Mouse (Mus musculus) stomach, embryonic 15.5 days (tissue): Measurements from ENCODE around the gene Kri1. TPM values are rescaled to one million over a fixed set of nuclear protein-coding genes. Genes with fewer than 3 reads are reported as not detected.
"Not testable (repeated sequence)": the region's sequence is repeated elsewhere in the genome, so short reads cannot be mapped to it uniquely, and the experiment has no call there.

Experiments used
- ATAC-seq: fragments of 200-750 bp; cut with Nextera tagmentation; 2 replicates; pipeline ENCODE4 v1.8.0; 2017; ENCODE audit warnings: low read depth, moderate number of reproducible peaks, moderate TSS enrichment; ENCODE audit not compliant: insufficient read depth, low FRiP score
- H3K27ac ChIP-seq: fragments of 300-500 bp; sonication (generic); 2 replicates; pipeline ENCODE4 v1.5.1; 2015; ENCODE audit warnings: mild to moderate bottlenecking, inconsistent platforms
- H3K27me3 ChIP-seq: fragments of 300-500 bp; sonication (generic); replicated peaks from 2 replicates; pipeline ENCODE4 v1.6.1; 2015; ENCODE audit warnings: inconsistent platforms
- H3K36me3 ChIP-seq: fragments of 300-500 bp; sonication (generic); 2 replicates; pipeline ENCODE4 v1.6.1; 2015; ENCODE audit warnings: inconsistent platforms
- H3K4me1 ChIP-seq: fragments of 300-500 bp; sonication (generic); 2 replicates; pipeline ENCODE4 v1.6.1; 2015; ENCODE audit warnings: inconsistent platforms
- H3K4me2 ChIP-seq: fragments of 300-500 bp; sonication (generic); 2 replicates; pipeline ENCODE4 v1.6.1; 2015; ENCODE audit warnings: mild to moderate bottlenecking, inconsistent platforms
- H3K4me3 ChIP-seq: fragments of 300-500 bp; sonication (generic); replicated peaks from 2 replicates; pipeline ENCODE4 v1.5.1; 2015; ENCODE audit warnings: inconsistent platforms
- H3K9ac ChIP-seq: fragments of 300-500 bp; sonication (generic); 2 replicates; pipeline ENCODE4 v1.6.1; 2015; ENCODE audit warnings: inconsistent platforms
- H3K9me3 ChIP-seq: fragments of 300-500 bp; sonication (generic); 2 replicates; pipeline ENCODE4 v1.6.1; 2016; ENCODE audit warnings: inconsistent platforms
- WGBS: fragments of 180-500 bp; shearing (Covaris S2); methylation state at CpG from one replicate; pipeline ENCODE4 v1.1.7; 2015; 5-methylcytosine and 5-hydroxymethylcytosine counted together
- polyA plus RNA-seq: library from polyadenylated mRNA; unstranded; fragments of >200 nt; fragmentation: Nextera tagmentation; extraction: Ambion mirVana; gene quantifications from 2 replicates; pipeline ENCODE4 v1.2.1, GENCODE M21; 2015

Kri1 gene
- polyA plus RNA-seq, 1 experiment from 2014 or later, result 14.5 TPM

DNA sequence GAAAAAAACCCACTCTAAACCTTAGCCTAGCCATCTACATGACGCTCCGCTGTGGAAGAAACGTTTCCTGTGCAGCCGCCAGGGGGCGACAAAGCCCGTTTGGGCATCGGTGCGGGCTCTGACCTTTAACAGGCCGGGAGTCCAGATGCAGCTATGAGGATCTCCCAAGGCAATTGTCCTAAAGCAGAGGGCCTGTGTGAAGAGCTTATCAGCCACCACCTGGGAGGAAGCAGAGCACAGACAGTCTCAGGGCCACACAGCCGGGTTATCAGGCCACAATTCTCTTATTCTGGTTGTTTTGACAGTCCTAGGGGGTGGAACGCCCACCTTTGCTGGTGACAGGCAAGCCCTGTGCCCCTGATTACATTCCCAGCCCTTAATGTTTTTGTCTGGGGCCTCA, 25.6 kb upstream of the Kri1 start:
- H3K27ac ChIP-seq, result no peak overlapping the region
- peak; percentile 68; the same call in 1 of the 2 replicates for ATAC-seq
- no peaks in the 10 kb centered on the region for H3K36me3 ChIP-seq

DNA sequence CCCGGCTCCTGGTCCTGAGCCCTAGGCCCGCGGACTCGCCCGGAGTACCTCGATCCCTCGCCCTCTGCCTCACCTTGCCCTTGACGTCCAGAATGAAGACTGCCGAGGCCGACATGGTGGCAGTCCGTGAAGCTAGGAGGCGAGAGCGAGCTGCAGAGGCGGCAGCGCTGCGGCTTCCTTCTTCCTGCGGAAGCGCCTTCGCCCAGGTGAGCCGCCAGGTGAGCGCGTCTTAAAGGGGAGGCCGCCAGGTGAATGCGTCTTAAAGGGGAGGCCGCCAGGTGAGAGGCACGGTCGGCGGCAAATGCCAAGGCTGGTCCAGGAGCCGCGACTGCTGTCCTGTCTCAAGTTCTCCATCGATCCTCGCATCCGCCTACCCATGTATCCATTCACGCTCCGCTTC, 24.4 kb upstream of the Kri1 start, which contains the start of gene Ap1m2:
Gene Ap1m2, minus strand, starts transcription at position 204 of the 400 bp plus-strand sequence.
- H3K9me3 ChIP-seq, result no peaks in the 10 kb centered on the region
- H3K4me2 ChIP-seq, result peak within 1 kb of the TSS; percentile 45
- H3K4me1 ChIP-seq, result peaks cover 2% of the 10 kb centered on the region; the same call in 1 of the 2 replicates
- H3K4me3 ChIP-seq, result peak within 1 kb of the TSS; percentile 50
- 0 out of 2 replicates have a peak within 1 kb of the TSS, but pooled peaks have one; percentile 35 for H3K27ac ChIP-seq
- H3K36me3 ChIP-seq, result no peaks in the 10 kb centered on the region
- peak within 1 kb of the TSS; percentile 30; the same call in 1 of the 2 replicates for H3K9ac ChIP-seq
- 8% methylated on average over 35 of the region's 35 CpGs for WGBS
- peak; percentile 53; the same call in 1 of the 2 replicates for ATAC-seq
- peaks cover 12% of the 10 kb centered on the region for H3K27me3 ChIP-seq

More for the DNA sequence above, 25.6 kb upstream of the Kri1 start:
- 8% methylated on average over 11 of the region's 11 CpGs for WGBS
- Histone ChIP-seq H3K4me1 (peaks cover 2% of the 10 kb centered on the region; the same call in 1 of the 2 replicates), H3K27me3 (peaks cover 12% of the 10 kb centered on the region), H3K9me3 (no peaks in the 10 kb centered on the region), H3K4me3 (no peak overlapping the region), H3K4me2 (no peak overlapping the region), H3K9ac (no peak overlapping the region)

DNA sequence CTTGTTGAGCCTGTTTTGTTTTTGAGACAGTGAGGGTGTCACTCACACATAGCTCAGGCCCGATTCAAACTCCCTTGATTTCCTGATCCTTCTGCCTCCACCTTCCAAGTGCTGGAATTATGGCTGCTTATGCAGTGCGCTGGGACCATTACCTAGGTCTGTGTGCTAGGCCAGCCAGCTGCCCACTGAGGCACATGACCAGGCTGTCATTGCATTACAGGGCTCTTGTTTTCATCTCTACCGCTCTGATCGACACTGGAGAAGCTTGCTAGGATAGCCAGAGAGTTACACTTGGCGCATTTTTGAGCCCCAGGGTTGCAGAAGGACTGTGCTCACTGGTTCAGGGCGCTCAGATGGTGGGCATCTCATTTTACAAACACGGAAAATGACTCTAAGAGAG, 23.9 kb upstream of the Kri1 start:
- 0 out of 2 replicates have a peak overlapping the region, but pooled peaks have one; percentile 35 for H3K27ac ChIP-seq

DNA sequence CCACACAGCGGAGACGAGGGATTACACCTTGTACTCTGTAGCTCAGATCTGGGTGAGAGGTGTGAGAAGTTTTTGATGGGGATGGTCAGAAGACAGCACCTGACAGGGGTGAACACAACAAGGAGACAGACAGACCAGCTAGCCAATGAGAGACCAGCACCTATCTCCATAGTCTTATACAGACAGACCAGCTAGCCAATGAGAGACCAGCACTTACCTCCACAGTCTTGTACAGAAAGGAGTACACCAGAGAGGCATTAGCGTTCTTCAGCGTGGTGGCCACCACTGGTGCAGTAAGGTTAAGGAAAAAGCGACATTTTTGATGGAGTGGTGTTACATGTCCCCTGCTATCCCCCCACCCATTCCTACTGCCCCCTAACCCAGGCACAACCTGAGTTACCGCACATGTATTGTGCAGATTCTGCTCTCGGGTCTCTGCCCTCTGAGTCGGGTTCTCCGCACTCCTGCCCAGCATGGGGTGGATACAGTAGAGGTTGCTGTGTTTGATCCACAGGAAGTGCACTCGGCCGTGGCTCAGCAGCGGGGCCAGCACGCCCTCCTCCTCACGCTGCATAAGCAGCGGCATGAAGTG, 21.5 kb upstream of the Kri1 start:
- H3K4me2 ChIP-seq, result no peak overlapping the region
- H3K9me3 ChIP-seq, result no peaks in the 10 kb centered on the region
- 65% methylated on average over 15 of the region's 15 CpGs for WGBS
- no peaks in the 10 kb centered on the region for H3K36me3 ChIP-seq
- peaks cover 2% of the 10 kb centered on the region; the same call in 1 of the 2 replicates for H3K4me1 ChIP-seq
- ATAC-seq, result no peak
- no peak overlapping the region for H3K4me3 ChIP-seq
- peaks cover 12% of the 10 kb centered on the region for H3K27me3 ChIP-seq
- no peak overlapping the region for H3K9ac ChIP-seq
- no peak overlapping the region for H3K27ac ChIP-seq

More for the DNA sequence above, 23.9 kb upstream of the Kri1 start:
- Histone ChIP-seq H3K4me2 (peak overlapping the region; percentile 45), H3K9me3 (no peaks in the 10 kb centered on the region), H3K36me3 (no peaks in the 10 kb centered on the region), H3K4me3 (peak overlapping the region; percentile 50), H3K27me3 (peaks cover 12% of the 10 kb centered on the region), H3K9ac (peak overlapping the region; percentile 30; the same call in 1 of the 2 replicates), H3K4me1 (peaks cover 2% of the 10 kb centered on the region; the same call in 1 of the 2 replicates)
- WGBS, result 24% methylated on average over 7 of the region's 7 CpGs
- ATAC-seq, result no peak

DNA sequence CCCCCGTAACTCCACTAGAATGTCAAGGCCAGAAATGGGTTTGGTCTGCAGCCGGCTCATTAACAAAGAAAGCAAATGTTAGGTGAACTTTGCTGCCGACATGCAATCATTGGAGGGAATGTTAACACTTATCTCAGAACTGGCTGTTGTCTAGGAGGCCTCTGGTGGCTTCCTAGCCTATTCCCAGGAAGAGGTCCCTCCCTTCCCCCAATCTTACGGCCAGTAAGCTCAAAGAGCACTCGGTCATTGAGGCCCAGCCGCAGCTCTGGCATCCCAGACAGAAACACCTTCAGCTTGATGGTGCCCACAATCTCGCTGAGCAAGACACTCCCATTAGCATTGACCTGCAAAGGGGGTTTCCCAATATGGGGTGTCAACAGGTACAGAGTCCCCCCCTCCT, 17.3 kb upstream of the Kri1 start:
- H3K27ac ChIP-seq, result no peak overlapping the region
- no peak for ATAC-seq
- peaks cover 9% of the 10 kb centered on the region; the same call in 1 of the 2 replicates for H3K36me3 ChIP-seq
- H3K4me1 ChIP-seq, result no peaks in the 10 kb centered on the region
- no peak overlapping the region for H3K4me3 ChIP-seq
- H3K9me3 ChIP-seq, result no peaks in the 10 kb centered on the region
- H3K4me2 ChIP-seq, result no peak overlapping the region
- WGBS, result 79% methylated on average over 7 of the region's 7 CpGs
- no peaks in the 10 kb centered on the region for H3K27me3 ChIP-seq
- no peak overlapping the region for H3K9ac ChIP-seq

DNA sequence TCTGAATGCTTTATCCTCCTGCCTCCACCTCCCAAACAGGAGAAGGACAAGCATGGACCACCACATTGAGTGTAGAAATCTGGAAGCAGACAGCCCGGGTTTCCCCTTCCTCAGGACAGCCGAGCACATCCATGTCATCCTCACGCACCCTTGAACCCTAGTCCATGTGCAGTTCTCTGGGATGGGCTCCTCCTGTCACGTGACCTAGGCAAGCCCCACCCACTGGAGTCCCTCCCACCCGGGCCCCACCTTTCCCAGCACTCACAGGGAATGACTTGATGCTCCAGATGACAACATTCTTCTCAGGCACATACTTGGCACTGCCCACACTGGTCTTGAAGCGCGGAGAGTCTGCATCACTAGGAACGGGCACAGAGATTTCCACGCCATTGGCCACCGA, 11.2 kb upstream of the Kri1 start:
- 84% methylated on average over 10 of the region's 10 CpGs for WGBS
- ATAC-seq, result no peak
- no peak overlapping the region for H3K9ac ChIP-seq

DNA sequence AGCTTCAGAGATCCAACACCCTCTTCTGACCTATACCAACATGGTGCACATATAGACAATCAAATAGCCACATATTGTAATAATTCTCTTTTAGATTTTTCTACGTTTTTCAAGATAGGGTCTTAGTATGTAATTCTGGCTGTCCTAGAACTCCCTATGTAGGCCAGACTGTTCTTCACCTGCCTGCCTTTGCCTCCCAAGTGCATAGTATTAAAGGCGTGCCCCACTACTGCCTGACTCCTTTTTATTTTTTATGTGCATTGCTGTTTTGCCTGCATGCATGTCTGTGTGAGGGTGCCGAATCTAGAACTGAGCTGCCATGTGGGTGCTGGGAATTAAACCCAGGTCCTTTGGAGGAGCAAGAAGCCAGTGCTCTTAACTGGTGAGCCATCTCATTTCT, 4.5 kb upstream of the Kri1 start:
- ATAC-seq, result no peak
- Histone ChIP-seq H3K27me3 (no peaks in the 10 kb centered on the region), H3K9me3 (no peaks in the 10 kb centered on the region), H3K27ac (no peak overlapping the region), H3K4me2 (no peak overlapping the region), H3K36me3 (no peaks in the 10 kb centered on the region), H3K4me3 (no peak overlapping the region), H3K9ac (no peak overlapping the region), H3K4me1 (peaks cover 17% of the 10 kb centered on the region)
- WGBS, result 84% methylated on average over 3 of the region's 3 CpGs

More for the DNA sequence above, 11.2 kb upstream of the Kri1 start:
- Histone ChIP-seq H3K9me3 (no peaks in the 10 kb centered on the region), H3K36me3 (peaks cover 9% of the 10 kb centered on the region; the same call in 1 of the 2 replicates), H3K4me3 (no peak overlapping the region), H3K4me2 (no peak overlapping the region), H3K27me3 (no peaks in the 10 kb centered on the region), H3K27ac (no peak overlapping the region), H3K4me1 (no peaks in the 10 kb centered on the region)

DNA sequence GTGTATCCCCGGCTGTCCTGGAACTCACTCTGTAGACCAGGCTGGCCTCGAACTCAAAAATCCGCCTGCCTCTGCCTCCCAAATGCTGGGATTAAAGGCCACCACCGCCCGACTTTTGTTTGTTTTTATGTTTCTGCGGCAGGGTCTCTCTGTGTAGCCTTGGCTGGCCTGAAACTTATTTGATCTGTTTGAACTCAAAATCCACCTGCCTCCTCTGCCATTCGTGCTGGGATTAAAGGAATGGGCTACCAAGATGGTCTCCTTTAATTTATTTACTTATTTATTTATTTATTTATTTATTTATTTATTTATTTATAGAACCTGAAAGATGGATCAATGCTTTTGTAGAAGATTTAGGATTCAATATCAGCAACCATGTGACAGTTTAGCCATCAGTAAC, 4.1 kb upstream of the Kri1 start:
- not testable (repeated sequence) for H3K9me3 ChIP-seq, H3K36me3 ChIP-seq, ATAC-seq, H3K27me3 ChIP-seq
- peak overlapping the region; percentile 79 for H3K4me3 ChIP-seq
- H3K9ac ChIP-seq, result peak overlapping the region; percentile 17; the same call in 1 of the 2 replicates
- WGBS, result 12% methylated on average over 7 of the region's 7 CpGs
- H3K4me1 ChIP-seq, result peaks cover 21% of the 10 kb centered on the region
- peak overlapping the region; percentile 58 for H3K4me2 ChIP-seq
- peak overlapping the region; percentile 86 for H3K27ac ChIP-seq

DNA sequence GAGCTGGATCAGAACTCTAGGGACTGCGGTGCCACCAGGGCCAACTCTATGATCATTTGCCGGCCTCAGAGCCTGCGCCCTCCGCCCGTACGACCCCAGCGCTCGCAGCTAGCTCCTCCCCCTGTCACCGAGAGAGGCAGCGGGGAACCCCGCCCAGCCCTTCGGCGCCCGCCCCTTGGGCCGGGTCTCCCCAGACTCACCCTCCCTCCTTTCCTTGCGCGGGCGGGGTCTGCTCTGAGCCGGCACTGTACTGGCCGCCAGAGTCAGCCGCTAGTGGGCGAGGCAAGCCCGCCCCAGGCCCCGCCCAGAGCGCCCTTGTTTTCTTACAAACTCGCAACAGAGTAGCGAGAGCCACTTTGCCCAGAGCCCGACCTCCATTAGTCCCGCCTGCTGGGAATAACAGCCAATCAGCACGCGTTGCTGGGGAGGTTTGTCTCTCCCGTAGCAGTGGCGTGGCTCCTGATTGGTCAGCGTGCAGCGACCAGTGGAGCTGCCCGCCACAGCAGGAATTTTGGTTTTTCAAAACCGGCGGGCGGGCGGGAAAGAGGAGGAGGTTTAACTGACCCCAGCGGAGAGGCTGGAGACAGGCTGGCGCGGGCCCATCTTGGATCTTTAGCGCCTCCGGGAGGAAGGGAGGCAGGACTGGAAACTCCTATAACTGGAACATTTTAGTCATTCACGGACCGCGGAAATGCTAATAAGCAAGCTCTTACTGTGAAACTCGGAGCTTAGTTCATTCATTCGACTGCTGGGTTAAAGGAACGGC, 3.4 kb upstream of the Kri1 start, which contains the start of gene Cdkn2d:
Gene Cdkn2d, minus strand, starts transcription at position 386 of the 766 bp plus-strand sequence.
- under 1% methylated on average over 51 of the region's 51 CpGs for WGBS
- Histone ChIP-seq H3K4me1 (peaks cover 28% of the 10 kb centered on the region), H3K4me2 (peak within 1 kb of the TSS; percentile 78)

DNA sequence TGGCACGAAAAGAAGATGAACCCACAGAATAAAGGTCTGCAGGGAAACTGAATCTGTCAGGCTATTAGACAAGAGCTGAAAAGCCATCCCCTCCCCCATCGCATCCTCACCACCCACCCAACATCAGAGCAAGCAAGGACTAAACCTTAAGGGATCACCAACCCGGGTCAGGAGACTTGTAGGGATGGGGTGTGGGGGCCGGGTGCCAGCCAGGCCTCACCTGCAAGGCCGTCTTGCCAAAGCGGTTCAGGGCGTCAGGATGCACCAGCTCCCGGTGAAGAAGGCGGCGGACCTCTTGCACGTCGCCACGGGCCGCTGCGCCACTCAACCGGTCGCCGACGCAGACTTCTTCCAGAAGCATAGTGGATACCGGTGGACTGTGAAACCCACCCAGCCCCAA, 2.8 kb upstream of the Kri1 start:
- H3K27me3 ChIP-seq, result no peaks in the 10 kb centered on the region
- no peaks in the 10 kb centered on the region for H3K36me3 ChIP-seq
- peak overlapping the region; percentile 76 for H3K27ac ChIP-seq
- H3K9ac ChIP-seq, result peak overlapping the region; percentile 81
- H3K4me1 ChIP-seq, result peaks cover 29% of the 10 kb centered on the region
- WGBS, result under 1% methylated on average over 20 of the region's 20 CpGs
- H3K9me3 ChIP-seq, result no peaks in the 10 kb centered on the region
- no peak for ATAC-seq
- peak overlapping the region; percentile 79 for H3K4me3 ChIP-seq
- peak overlapping the region; percentile 78 for H3K4me2 ChIP-seq

More for the DNA sequence above, 3.4 kb upstream of the Kri1 start, which contains the start of gene Cdkn2d:
- Histone ChIP-seq H3K4me3 (peak within 1 kb of the TSS; percentile 79), H3K36me3 (no peaks in the 10 kb centered on the region), H3K27ac (peak within 1 kb of the TSS; percentile 86), H3K9me3 (no peaks in the 10 kb centered on the region), H3K27me3 (no peaks in the 10 kb centered on the region), H3K9ac (peak within 1 kb of the TSS; percentile 81)
- peak; percentile 94 for ATAC-seq

DNA sequence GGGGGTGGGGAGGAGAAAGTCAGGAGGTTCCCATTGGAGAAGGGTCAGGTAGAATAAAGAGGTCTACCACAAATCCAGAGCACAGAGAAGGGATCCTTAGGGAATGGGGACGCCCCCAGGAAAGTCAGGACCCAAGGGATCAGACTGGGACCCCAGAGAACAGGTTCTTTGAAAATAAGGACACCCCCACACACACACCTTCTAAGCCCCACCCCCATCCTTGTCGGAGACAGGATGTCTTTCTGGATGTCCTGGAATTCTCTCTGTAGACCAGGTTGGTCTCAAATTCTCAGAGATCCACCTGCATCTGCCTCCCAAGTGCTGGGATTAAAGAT, 1.5 kb upstream of the Kri1 start:
- peak overlapping the region; percentile 79 for H3K4me3 ChIP-seq

More for the DNA sequence above, 1.5 kb upstream of the Kri1 start:
- peak overlapping the region; percentile 78 for H3K4me2 ChIP-seq
- no peak overlapping the region for H3K27ac ChIP-seq
- H3K27me3 ChIP-seq, result no peaks in the 10 kb centered on the region
- no peak for ATAC-seq
- 88% methylated on average over 2 of the region's 2 CpGs for WGBS
- H3K4me1 ChIP-seq, result peaks cover 29% of the 10 kb centered on the region
- no peaks in the 10 kb centered on the region; the same call in 1 of the 2 replicates for H3K36me3 ChIP-seq
- no peaks in the 10 kb centered on the region for H3K9me3 ChIP-seq
- no peak overlapping the region for H3K9ac ChIP-seq
